Mouse (Mus musculus): Measurements from ENCODE around the gene Brd2. TPM values are rescaled to one million over a fixed set of nuclear protein-coding genes. Genes with fewer than 3 reads are reported as not detected.
A peak's percentile ranks its signal among the peaks of the same experiment; 100 is the strongest.

The Brd2 gene
- polyA plus RNA-seq, 1 experiment from 2014 or later = 95.9 TPM

GRCm38 (mm10) chr17:34108460-34108859, 14.0 kb downstream of the Brd2 start:
- Histone ChIP-seq H3K9me3 (replicated peaks; ENCODE audit: control insufficient read depth, low read length) (no peaks in the 10 kb centered on the region), H3K4me3 (ENCODE audit: low read depth, low read length) (no peak overlapping the region), H3K4me1 (ENCODE audit: control insufficient read depth, insufficient read depth, low read length) (no peaks in the 10 kb centered on the region), H3K36me3 (replicated peaks; ENCODE audit: control insufficient read depth, insufficient read depth, low read depth, low read length) (peaks cover 16% of the 10 kb centered on the region), H3K27me3 (ENCODE audit: control insufficient read depth, insufficient read depth, low read length) (no peaks in the 10 kb centered on the region), H3K4me2 (ENCODE audit: low read depth, low read length) (no peak overlapping the region), H3K27ac (replicated peaks; ENCODE audit: low read depth, low read length) (no peak overlapping the region), H3K9ac (replicated peaks; ENCODE audit: low read length) (no peak overlapping the region)
- WGBS = 82% methylated on average over 5 of the region's 6 CpGs
- DNase-seq (ENCODE audit: low spot score) (no peak), ATAC-seq (replicated peaks; ENCODE audit: insufficient number of reproducible peaks, low FRiP score, low TSS enrichment, low read depth) (no peak)

- WGBS = 80% methylated on average over 7 of the region's 7 CpGs
- peaks cover 6% of the 10 kb centered on the region; the same call in 1 of the 2 replicates for H3K36me3 ChIP-seq (replicated peaks; ENCODE audit: control insufficient read depth, insufficient read depth, low read depth, low read length)
- H3K27me3 ChIP-seq (ENCODE audit: control insufficient read depth, insufficient read depth, low read length) = no peaks in the 10 kb centered on the region
- no peak overlapping the region for H3K9ac ChIP-seq (replicated peaks; ENCODE audit: low read length)
- H3K4me1 ChIP-seq (ENCODE audit: control insufficient read depth, insufficient read depth, low read length) = no peaks in the 10 kb centered on the region
- DNase-seq (ENCODE audit: low spot score) (no peak), ATAC-seq (replicated peaks; ENCODE audit: insufficient number of reproducible peaks, low FRiP score, low TSS enrichment, low read depth) (0 out of 2 replicates have a peak, but pooled peaks have one; percentile 15)
- no peak overlapping the region for H3K4me2 ChIP-seq (ENCODE audit: low read depth, low read length)
- H3K4me3 ChIP-seq (ENCODE audit: low read depth, low read length) = no peak overlapping the region
- H3K9me3 ChIP-seq (replicated peaks; ENCODE audit: control insufficient read depth, low read length) = no peaks in the 10 kb centered on the region
- H3K27ac ChIP-seq (replicated peaks; ENCODE audit: low read depth, low read length) = no peak overlapping the region
These were observed 15.1 kb downstream of the Brd2 start for GRCm38 (mm10) chr17:34107109-34107867.

- Histone ChIP-seq H3K4me3 (ENCODE audit: low read depth, low read length) (no peak overlapping the region), H3K9ac (replicated peaks; ENCODE audit: low read length) (no peak overlapping the region), H3K9me3 (replicated peaks; ENCODE audit: control insufficient read depth, low read length) (no peaks in the 10 kb centered on the region), H3K27ac (replicated peaks; ENCODE audit: low read depth, low read length) (no peak overlapping the region), H3K4me1 (ENCODE audit: control insufficient read depth, insufficient read depth, low read length) (no peaks in the 10 kb centered on the region), H3K36me3 (replicated peaks; ENCODE audit: control insufficient read depth, insufficient read depth, low read depth, low read length) (peaks cover 4% of the 10 kb centered on the region; the same call in 1 of the 2 replicates), H3K27me3 (ENCODE audit: control insufficient read depth, insufficient read depth, low read length) (no peaks in the 10 kb centered on the region), H3K4me2 (ENCODE audit: low read depth, low read length) (no peak overlapping the region)
- ATAC-seq (replicated peaks; ENCODE audit: insufficient number of reproducible peaks, low FRiP score, low TSS enrichment, low read depth) (no peak), DNase-seq (ENCODE audit: low spot score) (no peak)
- 85% methylated on average over 7 of the region's 7 CpGs for WGBS
These were observed 15.9 kb downstream of the Brd2 start for GRCm38 (mm10) chr17:34106555-34106954.

- no peaks in the 10 kb centered on the region for H3K27me3 ChIP-seq (ENCODE audit: control insufficient read depth, insufficient read depth, low read length)
- no peaks in the 10 kb centered on the region for H3K4me1 ChIP-seq (ENCODE audit: control insufficient read depth, insufficient read depth, low read length)
- H3K9ac ChIP-seq (replicated peaks; ENCODE audit: low read length) = no peak overlapping the region
- no peaks in the 10 kb centered on the region for H3K36me3 ChIP-seq (replicated peaks; ENCODE audit: control insufficient read depth, insufficient read depth, low read depth, low read length)
- no peak for DNase-seq (ENCODE audit: low spot score)
- 85% methylated on average over 9 of the region's 9 CpGs for WGBS
- H3K27ac ChIP-seq (replicated peaks; ENCODE audit: low read depth, low read length) = no peak overlapping the region
- H3K9me3 ChIP-seq (replicated peaks; ENCODE audit: control insufficient read depth, low read length) = no peaks in the 10 kb centered on the region
- no peak for ATAC-seq (replicated peaks; ENCODE audit: insufficient number of reproducible peaks, low FRiP score, low TSS enrichment, low read depth)
- H3K4me3 ChIP-seq (ENCODE audit: low read depth, low read length) = no peak overlapping the region
- H3K4me2 ChIP-seq (ENCODE audit: low read depth, low read length) = no peak overlapping the region
These were observed 17.6 kb downstream of the Brd2 start for GRCm38 (mm10) chr17:34104804-34105203.

- H3K9ac ChIP-seq (replicated peaks; ENCODE audit: low read length) = no peak overlapping the region
- no peaks in the 10 kb centered on the region for H3K4me1 ChIP-seq (ENCODE audit: control insufficient read depth, insufficient read depth, low read length)
- H3K36me3 ChIP-seq (replicated peaks; ENCODE audit: control insufficient read depth, insufficient read depth, low read depth, low read length) = no peaks in the 10 kb centered on the region
- no peaks in the 10 kb centered on the region for H3K9me3 ChIP-seq (replicated peaks; ENCODE audit: control insufficient read depth, low read length)
- H3K4me3 ChIP-seq (ENCODE audit: low read depth, low read length) = no peak overlapping the region
- WGBS = 83% methylated on average over 6 of the region's 6 CpGs
- H3K27me3 ChIP-seq (ENCODE audit: control insufficient read depth, insufficient read depth, low read length) = no peaks in the 10 kb centered on the region
- no peak overlapping the region for H3K4me2 ChIP-seq (ENCODE audit: low read depth, low read length)
- no peak for DNase-seq (ENCODE audit: low spot score)
- no peak for ATAC-seq (replicated peaks; ENCODE audit: insufficient number of reproducible peaks, low FRiP score, low TSS enrichment, low read depth)
- H3K27ac ChIP-seq (replicated peaks; ENCODE audit: low read depth, low read length) = no peak overlapping the region
These were observed 19.6 kb downstream of the Brd2 start for GRCm38 (mm10) chr17:34102831-34103230.

- no peaks in the 10 kb centered on the region for H3K27me3 ChIP-seq (ENCODE audit: control insufficient read depth, insufficient read depth, low read length)
- no peaks in the 10 kb centered on the region for H3K4me1 ChIP-seq (ENCODE audit: control insufficient read depth, insufficient read depth, low read length)
- H3K27ac ChIP-seq (replicated peaks; ENCODE audit: low read depth, low read length) = no peak overlapping the region
- DNase-seq (ENCODE audit: low spot score) = peak; percentile 96
- H3K36me3 ChIP-seq (replicated peaks; ENCODE audit: control insufficient read depth, insufficient read depth, low read depth, low read length) = no peaks in the 10 kb centered on the region
- H3K4me2 ChIP-seq (ENCODE audit: low read depth, low read length) = no peak overlapping the region
- H3K9ac ChIP-seq (replicated peaks; ENCODE audit: low read length) = no peak overlapping the region
- WGBS = 7% methylated on average over 12 of the region's 12 CpGs
- H3K4me3 ChIP-seq (ENCODE audit: low read depth, low read length) = no peak overlapping the region
- no peaks in the 10 kb centered on the region for H3K9me3 ChIP-seq (replicated peaks; ENCODE audit: control insufficient read depth, low read length)
- ATAC-seq (replicated peaks; ENCODE audit: insufficient number of reproducible peaks, low FRiP score, low TSS enrichment, low read depth) = peak; percentile 87
These were observed 20.8 kb downstream of the Brd2 start for GRCm38 (mm10) chr17:34101604-34102032.

GRCm38 (mm10) chr17:34101185-34101584, 21.2 kb downstream of the Brd2 start:
- Histone ChIP-seq H3K4me1 (ENCODE audit: control insufficient read depth, insufficient read depth, low read length) (no peaks in the 10 kb centered on the region), H3K4me3 (ENCODE audit: low read depth, low read length) (no peak overlapping the region), H3K9me3 (replicated peaks; ENCODE audit: control insufficient read depth, low read length) (no peaks in the 10 kb centered on the region), H3K9ac (replicated peaks; ENCODE audit: low read length) (no peak overlapping the region), H3K4me2 (ENCODE audit: low read depth, low read length) (no peak overlapping the region), H3K36me3 (replicated peaks; ENCODE audit: control insufficient read depth, insufficient read depth, low read depth, low read length) (no peaks in the 10 kb centered on the region), H3K27me3 (ENCODE audit: control insufficient read depth, insufficient read depth, low read length) (no peaks in the 10 kb centered on the region), H3K27ac (replicated peaks; ENCODE audit: low read depth, low read length) (no peak overlapping the region)
- DNase-seq (ENCODE audit: low spot score) (no peak), ATAC-seq (replicated peaks; ENCODE audit: insufficient number of reproducible peaks, low FRiP score, low TSS enrichment, low read depth) (peak; percentile 12; the same call in 1 of the 2 replicates)
- WGBS = 31% methylated on average over 5 of the region's 5 CpGs

- Histone ChIP-seq H3K27ac (replicated peaks; ENCODE audit: low read depth, low read length) (no peak overlapping the region), H3K27me3 (ENCODE audit: control insufficient read depth, insufficient read depth, low read length) (no peaks in the 10 kb centered on the region), H3K9ac (replicated peaks; ENCODE audit: low read length) (no peak overlapping the region), H3K4me3 (ENCODE audit: low read depth, low read length) (no peak overlapping the region), H3K36me3 (replicated peaks; ENCODE audit: control insufficient read depth, insufficient read depth, low read depth, low read length) (no peaks in the 10 kb centered on the region), H3K4me1 (ENCODE audit: control insufficient read depth, insufficient read depth, low read length) (no peaks in the 10 kb centered on the region), H3K4me2 (ENCODE audit: low read depth, low read length) (no peak overlapping the region), H3K9me3 (replicated peaks; ENCODE audit: control insufficient read depth, low read length) (no peaks in the 10 kb centered on the region)
- DNase-seq (ENCODE audit: low spot score) (no peak), ATAC-seq (replicated peaks; ENCODE audit: insufficient number of reproducible peaks, low FRiP score, low TSS enrichment, low read depth) (no peak)
- WGBS = 66% methylated on average over 5 of the region's 5 CpGs
These were observed 22.9 kb downstream of the Brd2 start for GRCm38 (mm10) chr17:34099531-34099930.
